Mouse (Mus musculus) spleen, postnatal 36 days (tissue): ENCODE results near the gene 2310033P09Rik.
"Not testable (repeated sequence)": the region's sequence is repeated elsewhere in the genome, so short reads cannot be mapped to it uniquely, and the experiment has no call there.

Experiments used
- DNase-seq, 2 experiments: peaks; one replicate each; pipeline ENCODE4 v3.0.0; 2022; ENCODE audit warnings: low spot score in 2 of 2, mixed read lengths in 1 of 2

2310033P09Rik gene

DNA sequence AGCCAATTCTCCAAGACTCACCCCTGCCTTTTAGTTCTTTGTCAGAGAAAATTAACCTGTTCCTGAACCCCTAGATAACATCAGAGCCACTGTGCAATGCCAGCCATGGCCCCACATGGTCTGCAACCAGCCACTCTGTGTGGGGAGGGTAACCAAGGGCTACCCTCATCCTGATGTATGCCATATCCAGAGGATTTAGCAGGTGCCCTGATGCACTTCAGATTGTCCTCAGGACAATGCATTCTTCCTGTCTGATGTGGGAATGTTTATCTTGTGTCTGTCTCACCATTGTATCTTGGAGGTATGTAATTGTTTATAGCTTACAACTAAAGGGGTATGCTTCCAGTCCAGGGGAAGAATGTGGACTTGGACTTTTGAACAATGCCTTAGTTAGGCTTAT, 11.9 kb upstream of the 2310033P09Rik start:
- no peak for DNase-seq

DNA sequence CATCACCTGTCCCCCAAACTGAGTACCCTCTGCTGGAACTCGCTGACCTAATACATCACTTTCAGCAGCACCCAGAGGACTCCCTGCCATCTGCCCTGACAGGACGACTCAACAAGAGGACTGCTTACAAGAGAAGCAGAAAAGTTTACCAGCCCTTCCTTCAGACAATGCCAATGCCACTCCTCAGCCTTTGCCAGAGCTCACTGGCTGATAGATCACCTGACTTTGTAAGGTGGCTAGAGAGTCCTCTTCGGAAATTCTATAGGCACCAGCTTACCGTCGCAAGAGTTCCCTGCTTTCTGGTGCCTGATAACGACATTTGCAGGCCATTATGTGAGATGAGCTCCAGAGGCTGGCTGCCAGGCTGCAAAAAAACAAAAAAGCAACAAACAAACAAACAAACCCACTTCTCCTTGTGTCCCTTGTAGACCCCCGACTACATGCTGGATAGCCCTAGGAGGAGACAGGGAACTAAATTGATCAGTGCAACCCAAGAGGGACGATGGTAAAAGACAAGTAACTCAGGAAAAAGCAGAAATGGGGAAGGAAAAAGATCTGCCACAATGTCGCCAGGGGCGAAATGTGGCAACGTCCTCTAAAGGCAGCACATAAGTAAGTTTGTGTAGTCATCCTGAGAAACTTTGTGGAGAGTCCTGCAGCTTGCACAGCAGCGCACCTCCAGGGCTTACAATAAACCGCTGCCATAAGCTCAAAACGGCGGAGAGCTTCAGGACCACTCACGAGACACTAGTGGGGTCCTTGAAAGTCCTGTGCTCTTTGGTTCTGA, 6.7 kb upstream of the 2310033P09Rik start:
- DNase-seq = no peak

DNA sequence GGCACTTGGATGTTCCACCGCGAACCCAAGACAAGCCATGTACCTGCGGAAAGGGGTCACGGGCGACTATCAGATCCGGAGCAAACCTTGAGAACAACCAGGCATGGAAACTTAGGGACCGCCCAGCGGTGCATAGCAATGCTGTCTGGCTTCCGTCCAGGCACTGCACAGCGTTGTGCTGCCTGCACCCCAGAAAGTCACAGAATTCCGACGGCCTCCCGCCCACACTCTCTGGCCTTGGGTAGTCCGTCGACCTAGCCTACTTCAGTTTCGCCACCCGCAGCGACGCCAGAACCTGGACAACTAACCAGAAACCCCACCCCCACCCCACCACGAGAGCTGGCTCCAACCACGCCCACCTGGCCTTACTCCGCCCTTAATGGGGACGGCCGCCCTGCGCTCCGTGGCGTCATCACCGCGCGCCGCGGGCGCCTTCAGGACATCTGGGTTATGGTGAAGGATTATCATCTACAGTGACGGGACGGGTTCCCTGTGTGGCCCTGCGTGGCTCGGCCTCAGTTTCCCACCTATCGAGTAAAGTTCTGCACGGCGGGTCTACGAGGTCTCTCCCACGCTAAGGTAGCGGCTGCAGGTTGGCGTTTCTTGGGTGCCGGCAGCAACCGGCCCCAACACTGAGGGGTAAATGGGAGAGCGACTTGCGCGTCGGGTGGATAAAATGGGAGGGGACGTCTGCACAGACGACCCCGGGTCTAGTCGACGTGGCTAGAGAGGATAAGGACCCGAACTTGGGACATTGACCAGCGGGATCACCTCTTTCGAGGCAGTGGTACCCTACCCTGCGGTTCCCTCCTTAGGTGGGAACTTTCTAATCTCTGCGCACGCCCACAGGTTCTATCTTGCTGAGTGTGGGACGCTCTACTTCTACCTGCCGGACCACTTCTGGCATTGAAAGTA, 5.8 kb upstream of the 2310033P09Rik start, which contains the start of gene Mrpl55:
Mrpl55 (plus strand) TSS at position 406 of the 915 bp plus-strand sequence.
- DNase-seq = peak; percentile 90 to 94

DNA sequence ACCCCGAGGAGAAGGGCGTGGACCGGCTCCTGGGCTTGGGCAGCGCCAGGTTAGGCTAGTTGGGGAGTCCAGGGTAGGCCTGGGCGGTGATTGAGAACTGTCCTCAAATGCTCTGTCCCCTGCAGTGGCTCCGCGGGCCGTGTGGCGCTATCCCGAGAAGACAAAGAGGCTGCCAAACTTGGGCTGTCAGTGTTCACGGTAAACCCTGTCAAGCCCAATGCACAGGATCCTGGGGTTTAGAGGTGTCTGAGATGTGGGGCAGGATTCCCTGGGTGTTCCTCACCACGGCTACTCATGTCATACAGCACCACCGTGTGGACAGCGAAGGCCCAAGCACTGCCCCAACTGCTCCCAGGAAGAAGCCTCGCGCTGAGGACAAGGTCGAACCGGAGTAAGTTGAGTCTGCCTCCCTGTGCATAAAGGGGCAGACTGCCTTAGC, 901 bp downstream of the 2310033P09Rik start:
- DNase-seq = peak; percentile 54 to 71

DNA sequence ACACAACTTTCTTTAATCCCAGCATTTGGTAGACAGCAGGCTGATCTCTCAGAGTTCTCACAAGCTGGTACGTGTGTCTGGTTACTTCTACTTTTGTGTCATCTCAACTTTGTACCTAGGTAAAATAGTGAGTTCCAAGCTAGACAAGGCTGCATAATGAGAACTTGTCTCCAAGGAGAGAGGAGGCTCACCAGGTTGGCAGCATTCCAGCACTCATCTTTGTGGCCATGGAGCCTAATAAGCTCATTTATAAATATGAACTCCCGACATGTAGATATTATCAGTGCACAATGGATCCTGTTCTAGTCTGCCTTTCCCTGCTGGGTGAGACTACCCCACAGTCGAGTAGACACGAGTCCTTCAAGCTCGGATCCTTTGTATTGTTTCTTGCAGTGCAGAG, 1.5 kb downstream of the 2310033P09Rik start:
- no peak for DNase-seq

DNA sequence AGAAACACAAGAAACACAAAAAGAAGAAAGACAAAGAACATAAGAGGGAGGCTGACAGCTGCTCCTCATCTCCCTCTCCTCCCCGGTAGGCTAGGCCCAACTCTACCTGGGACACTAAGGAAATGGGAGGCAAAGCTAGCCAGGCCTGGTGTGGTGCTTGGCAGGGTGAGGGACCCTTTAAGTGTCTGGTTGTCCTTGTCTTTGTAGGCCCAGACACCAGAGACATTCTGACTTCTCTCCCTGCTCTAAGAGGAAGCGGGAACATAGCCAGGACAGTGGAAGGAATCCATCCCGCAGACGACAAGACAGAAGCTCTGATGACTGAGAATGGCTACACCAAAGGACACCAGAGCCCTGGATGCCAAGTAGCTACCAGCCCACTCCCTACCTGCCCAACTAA, 1.9 kb downstream of the 2310033P09Rik start:
- DNase-seq = no peak

DNA sequence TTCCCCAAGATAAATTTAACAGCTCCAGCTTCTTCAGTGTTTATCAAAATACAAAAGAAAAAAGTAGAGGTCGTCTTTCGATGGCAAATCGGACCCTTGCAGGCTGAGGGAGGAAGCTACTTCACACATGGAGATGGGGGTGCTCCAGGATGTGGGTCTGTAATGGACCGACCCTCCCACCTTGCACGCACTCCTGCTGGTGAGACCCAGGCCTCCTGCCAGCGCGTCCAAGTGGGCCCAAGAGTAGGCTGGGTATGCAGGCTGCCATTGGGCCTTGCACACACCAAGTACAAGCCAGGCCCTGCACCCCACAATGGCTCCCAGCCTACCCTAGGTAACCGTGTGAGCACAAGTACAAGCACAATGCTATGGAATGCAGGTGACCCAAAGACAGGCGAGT, 3.4 kb downstream of the 2310033P09Rik start:
- DNase-seq = not testable (repeated sequence)

DNA sequence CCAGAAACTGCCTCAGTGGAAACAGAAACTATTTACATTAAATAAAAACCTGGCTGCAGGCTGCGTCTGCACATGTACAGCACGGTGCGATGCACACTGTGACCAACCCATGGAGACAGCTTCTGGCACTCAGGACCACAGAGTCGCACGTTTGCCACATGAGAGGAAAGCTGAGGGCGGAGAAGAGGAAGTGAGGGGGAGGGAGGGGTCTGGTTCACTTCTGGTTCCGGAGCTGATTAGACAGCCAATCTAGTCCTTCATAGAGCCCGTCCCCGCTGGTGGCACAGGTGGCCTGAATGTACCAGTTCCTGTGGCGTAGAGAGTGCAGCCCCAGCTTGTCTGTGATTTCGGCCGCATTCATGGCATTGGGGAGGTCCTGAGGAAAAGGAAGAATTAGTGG, 4.2 kb downstream of the 2310033P09Rik start:
- peak; percentile 71 to 74 for DNase-seq

DNA sequence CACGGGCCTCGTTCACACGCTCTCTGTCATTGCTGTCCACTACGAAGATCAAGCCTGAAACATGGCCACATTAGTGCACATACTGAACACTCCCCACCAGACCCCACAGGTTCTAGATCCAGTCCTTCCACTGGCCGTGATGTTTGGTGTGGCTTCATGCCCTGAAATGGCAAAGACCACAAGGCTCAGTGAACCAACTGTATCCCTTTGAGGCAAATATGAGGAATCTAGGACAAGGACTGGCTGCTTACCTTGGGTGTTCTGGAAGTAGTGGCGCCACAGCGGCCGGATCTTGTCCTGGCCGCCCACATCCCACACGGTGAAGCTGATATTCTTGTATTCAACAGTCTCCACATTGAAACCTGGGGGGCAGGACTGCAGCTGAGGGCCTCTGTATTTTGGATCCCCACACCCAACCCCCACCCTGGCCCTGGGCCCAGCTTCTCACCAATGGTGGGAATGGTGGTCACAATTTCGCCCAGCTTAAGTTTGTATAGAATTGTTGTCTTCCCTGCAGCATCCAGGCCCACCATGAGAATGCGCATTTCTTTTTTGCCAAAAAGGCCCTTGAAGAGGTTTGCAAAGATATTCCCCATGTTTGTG, 4.9 kb downstream of the 2310033P09Rik start:
- no peak for DNase-seq

DNA sequence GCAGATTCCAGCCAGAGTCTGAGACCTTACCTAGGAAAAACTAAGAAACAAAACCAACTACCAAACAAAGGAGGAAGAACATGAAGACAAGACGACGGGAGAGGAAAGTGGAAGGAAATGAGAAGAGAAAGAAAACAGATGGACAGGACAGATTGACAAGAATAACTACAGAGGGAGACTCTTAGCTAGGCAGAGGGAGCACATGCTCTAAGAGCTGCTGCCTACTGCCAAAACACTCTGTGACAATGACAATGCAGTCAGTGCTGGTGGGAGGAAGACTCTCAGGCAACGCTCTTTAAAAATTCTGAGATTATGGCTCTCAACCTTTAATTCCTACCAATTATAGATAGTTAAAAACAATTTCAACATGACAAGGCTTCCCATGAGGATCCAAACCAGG, 8.8 kb downstream of the 2310033P09Rik start:
- DNase-seq = no peak

DNA sequence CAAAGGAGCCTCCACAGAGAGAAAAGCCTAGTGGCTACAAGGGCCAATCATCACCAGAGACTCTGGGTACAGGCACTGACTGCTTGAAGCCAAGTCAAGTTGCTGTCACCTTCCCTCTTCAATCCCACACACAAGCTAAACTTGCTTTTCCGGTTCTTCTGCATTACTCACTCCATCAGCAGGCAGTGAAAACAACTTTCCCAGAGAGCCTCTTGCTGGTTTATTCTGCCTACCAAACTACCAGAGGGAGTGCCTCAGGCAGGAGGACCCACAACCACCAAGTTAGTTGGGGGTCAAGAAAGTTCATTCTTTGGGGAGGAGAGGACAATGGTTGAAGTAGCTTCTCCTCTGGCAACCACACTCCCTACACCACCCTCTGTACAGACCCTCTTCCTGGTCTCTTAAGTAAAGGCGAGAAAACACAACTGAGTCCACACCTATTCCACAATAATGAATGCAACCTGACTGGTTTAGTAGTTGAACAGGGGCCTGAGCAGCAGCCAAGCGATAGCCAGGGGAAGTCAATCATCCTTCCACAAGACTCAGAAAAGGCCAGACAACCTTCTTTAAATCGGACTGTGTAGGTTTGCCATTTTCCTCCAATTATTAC, 10.4 kb downstream of the 2310033P09Rik start:
- DNase-seq = no peak

DNA sequence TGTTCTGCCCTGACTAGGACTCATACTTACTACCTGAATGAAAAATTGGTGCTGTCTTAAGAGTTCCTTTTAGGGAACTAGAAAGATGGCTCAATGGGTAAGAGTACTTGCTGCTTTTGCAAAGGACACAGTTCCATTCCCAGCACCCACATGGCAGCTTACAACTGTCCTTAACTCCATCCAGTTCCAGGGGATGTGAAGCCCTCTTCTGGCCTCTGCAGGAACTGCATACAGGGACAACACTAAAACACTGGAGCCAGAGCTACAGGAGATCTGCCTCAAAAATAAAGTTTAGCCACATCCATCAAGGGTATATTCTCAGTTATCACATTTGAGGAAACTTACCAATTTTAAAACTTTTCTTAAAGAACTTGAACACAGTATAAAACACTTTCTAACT, 10.9 kb downstream of the 2310033P09Rik start:
- DNase-seq = no peak

DNA sequence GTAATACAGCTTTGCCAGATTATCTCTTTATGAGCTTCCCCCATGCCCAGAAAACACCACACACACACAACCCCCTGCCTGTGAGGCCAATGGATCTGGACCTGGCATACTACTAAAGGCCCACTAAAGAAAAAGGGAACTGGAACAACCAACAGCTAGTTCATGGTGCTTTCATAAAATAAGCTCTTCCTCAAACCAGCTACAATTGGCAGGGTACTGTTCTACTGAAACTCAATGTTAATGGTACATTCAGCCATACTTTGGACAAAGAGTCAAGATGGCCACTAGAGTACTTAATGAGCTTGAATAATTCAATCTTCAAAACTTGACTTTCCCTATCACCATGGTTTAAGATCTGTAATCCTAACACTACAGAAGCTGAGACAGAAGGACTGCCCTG, 13.5 kb downstream of the 2310033P09Rik start:
- DNase-seq = no peak

DNA sequence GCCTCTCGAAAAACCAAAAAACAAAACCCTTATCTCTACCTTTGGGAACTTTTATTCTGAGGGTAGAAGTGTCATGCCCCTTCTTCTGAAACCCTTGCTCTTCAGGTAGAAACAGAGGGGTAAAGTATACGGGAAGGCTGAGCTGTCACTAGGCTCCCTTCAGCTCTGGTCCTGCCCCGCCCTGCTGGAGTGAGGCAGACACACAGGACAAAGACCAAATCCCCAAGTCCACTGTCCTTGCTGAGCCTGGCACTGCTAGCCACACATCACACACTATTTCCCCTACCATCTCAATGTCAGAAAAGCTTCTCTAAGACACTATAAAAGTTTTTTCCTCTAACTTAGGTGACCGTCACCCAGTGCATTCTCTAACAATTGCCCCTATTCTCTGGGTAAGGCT, 14.2 kb downstream of the 2310033P09Rik start:
- DNase-seq = no peak

DNA sequence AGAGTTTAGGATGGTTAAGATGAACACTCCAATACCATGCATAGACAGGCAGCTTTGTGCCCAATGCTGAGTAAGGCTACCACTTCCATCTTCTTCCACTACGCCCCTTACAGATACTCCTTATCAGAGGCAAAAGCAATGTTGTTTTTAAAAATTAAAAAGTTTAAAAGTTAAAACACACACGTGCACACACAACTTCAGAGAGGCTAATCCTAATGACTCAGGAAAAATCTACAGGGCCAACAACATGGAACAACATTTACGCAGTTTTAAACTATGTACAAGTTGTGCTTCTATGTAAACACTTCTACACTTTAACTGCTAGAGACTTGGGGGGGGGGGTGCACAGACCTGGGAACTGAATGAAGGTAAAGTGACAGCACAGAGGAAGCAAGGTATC, 15.9 kb downstream of the 2310033P09Rik start:
- no peak for DNase-seq

DNA sequence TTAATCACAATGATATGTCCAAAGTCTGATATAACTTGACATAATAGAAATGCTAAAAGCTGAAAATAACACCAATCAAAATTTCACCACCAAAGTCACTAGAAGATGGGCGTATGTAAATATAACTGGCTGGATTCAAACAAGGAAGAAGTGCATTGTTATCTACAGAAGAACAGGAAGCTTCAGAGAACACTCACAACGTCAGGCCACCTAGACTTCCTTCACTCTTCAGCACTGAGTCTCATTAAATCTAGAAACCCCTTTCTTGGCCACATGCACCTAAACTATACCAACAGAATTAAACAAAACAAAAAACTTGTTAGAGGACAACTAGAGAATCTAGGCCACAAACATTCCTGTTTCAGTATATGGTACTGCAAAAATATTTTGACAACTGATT, 16.3 kb downstream of the 2310033P09Rik start:
- DNase-seq = no peak

DNA sequence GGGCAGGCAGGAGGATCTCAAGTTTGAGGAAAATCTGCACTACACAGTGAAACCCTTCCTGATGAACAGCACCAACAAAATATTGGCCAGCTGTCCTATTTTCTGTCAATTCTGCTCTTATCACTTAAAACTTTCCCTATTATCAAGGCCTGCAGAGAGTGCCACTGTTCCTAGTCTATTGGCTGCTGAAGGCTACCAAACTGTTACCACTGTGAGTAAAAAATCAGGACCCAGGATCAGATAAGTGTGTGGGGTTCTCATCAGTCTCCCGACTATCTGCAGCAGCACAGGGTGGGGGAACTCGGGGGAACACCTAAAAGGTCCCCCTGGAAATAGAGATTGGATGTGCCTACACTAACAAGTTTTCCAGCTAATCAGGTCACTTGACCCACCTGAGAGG, 17.0 kb downstream of the 2310033P09Rik start:
- DNase-seq = no peak

DNA sequence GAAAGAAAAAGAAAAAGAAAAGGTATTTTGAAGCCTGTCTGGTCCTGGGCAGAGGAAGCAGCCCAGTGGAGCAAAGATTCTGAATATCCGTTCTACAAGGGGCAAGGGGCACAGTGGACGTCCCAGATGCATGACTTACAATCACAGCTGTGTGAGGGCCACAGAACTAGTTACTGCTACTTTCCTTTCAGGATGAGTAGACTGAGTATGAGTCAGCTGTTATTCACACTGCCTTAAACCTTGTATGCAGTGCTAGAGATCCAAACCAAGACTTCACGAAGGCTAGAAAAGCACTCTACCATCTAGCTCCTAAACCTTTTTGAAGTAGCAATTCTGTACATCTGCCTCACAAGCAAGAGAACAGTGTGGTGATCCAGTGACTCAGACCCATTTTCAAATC, 18.1 kb downstream of the 2310033P09Rik start:
- DNase-seq = no peak

DNA sequence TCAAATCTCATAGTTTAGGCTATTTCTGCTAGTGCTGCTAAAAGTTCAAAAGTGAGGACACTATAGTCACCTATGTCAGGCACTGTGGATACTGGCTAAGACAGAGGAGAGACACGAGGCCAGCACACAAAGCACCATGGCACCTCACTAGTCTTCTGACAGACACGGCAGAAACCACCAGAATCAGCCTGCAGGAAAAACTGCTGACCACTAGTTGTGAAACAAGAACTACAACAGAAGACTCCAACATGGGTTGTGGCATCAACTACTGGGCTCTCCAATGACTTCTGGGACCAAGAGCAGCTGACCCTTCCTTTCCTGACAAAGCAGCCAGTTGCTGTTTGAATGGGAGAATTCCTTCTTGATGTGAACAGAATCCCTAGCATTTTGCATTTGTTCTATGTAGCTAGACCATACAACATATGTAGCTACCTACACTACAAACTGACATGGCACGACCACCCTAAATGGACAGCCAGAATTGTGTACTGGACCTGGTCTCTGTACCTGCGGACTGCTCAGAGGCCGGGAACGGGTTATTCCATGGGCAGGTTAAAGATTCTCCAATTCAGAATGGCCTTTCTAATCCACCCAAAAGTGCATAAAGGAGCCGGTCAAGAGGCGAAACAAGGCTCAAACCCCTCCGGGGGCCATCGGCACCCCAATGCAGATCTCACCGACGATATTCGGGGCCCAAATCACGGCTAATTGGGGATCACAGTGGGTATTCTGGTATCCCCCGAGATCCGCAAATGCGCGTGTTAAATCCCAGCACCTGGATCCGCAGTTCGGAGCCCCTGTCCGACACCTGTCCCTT, 18.9 kb downstream of the 2310033P09Rik start:
- no peak for DNase-seq

DNA sequence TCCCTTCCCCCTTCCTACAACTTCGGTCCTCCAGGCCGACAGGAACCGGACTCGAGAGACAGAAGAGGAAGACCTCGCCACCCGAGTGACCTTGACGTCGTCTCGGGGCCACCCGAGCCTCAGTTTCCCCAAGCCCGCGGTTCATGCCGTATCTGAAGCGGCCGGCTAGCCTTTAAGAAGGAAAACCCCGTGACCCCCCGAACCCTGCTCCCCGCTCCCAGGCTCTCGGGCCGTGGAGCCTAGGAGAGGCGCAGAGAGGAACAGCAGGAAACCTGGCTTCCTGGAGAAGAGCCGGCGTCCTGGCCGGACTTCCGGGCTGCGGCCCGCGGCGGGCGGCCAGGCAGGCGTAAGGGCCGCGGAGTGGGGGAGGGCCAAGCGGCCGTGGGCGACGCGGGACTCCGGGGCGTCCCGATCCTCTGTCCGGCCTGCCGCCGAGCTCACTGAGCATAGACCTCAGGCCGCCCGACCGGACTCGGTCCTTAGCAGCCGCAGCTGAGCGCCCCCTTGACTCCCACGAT, 19.5 kb downstream of the 2310033P09Rik start:
- DNase-seq = no peak
